Mouse (Mus musculus) liver, embryonic 12.5 days (tissue): ENCODE measurements around the gene Mrps7. TPM values are rescaled to one million over a fixed set of nuclear protein-coding genes. Genes with fewer than 3 reads are reported as not detected.

ENCODE experiments used
- ATAC-seq: fragments of 200-750 bp; cut with Nextera tagmentation; 2 replicates; pipeline ENCODE4 v1.8.0; 2017; ENCODE audit warnings: moderate number of reproducible peaks, mild to moderate bottlenecking, moderate library complexity
- H3K27ac ChIP-seq: fragments of 300-500 bp; sonication (generic); 2 replicates; pipeline ENCODE4 v1.5.1; 2016; ENCODE audit warnings: mild to moderate bottlenecking
- H3K27me3 ChIP-seq: fragments of 300-500 bp; sonication (generic); replicated peaks from 2 replicates; pipeline ENCODE4 v1.6.1; 2016; ENCODE audit warnings: mild to moderate bottlenecking, moderate library complexity
- H3K36me3 ChIP-seq: fragments of 300-500 bp; sonication (generic); 2 replicates; pipeline ENCODE4 v1.6.1; 2016; ENCODE audit warnings: mild to moderate bottlenecking, moderate library complexity
- H3K4me1 ChIP-seq: fragments of 300-500 bp; sonication (generic); 2 replicates; pipeline ENCODE4 v1.6.1; 2016
- H3K4me2 ChIP-seq: fragments of 300-500 bp; sonication (generic); 2 replicates; pipeline ENCODE4 v1.6.1; 2016; ENCODE audit warnings: mild to moderate bottlenecking, moderate library complexity
- H3K4me3 ChIP-seq: fragments of 300-500 bp; sonication (generic); 2 replicates; pipeline ENCODE4 v1.5.1; 2016; ENCODE audit warnings: mild to moderate bottlenecking, moderate library complexity
- H3K9ac ChIP-seq: fragments of 300-500 bp; sonication (generic); 2 replicates; pipeline ENCODE4 v1.6.1; 2016; ENCODE audit warnings: mild to moderate bottlenecking, moderate library complexity
- H3K9me3 ChIP-seq: fragments of 300-500 bp; sonication (generic); replicated peaks from 2 replicates; pipeline ENCODE4 v1.6.1; 2016; ENCODE audit warnings: mild to moderate bottlenecking, moderate library complexity
- WGBS: fragments of 180-500 bp; shearing (Covaris S2); methylation state at CpG from one replicate; pipeline ENCODE4 v1.1.7; 2016; ENCODE audit not compliant: insufficient replicate concordance; 5-methylcytosine and 5-hydroxymethylcytosine counted together
- polyA plus RNA-seq: library from polyadenylated mRNA; unstranded; fragments of >200 nt; fragmentation: Nextera tagmentation; extraction: Ambion mirVana; gene quantifications from 2 replicates; pipeline ENCODE4 v1.2.1, GENCODE M21; 2016

Gene Mrps7
- 83.1 and 87.3 TPM in 2 replicates for polyA plus RNA-seq

DNA sequence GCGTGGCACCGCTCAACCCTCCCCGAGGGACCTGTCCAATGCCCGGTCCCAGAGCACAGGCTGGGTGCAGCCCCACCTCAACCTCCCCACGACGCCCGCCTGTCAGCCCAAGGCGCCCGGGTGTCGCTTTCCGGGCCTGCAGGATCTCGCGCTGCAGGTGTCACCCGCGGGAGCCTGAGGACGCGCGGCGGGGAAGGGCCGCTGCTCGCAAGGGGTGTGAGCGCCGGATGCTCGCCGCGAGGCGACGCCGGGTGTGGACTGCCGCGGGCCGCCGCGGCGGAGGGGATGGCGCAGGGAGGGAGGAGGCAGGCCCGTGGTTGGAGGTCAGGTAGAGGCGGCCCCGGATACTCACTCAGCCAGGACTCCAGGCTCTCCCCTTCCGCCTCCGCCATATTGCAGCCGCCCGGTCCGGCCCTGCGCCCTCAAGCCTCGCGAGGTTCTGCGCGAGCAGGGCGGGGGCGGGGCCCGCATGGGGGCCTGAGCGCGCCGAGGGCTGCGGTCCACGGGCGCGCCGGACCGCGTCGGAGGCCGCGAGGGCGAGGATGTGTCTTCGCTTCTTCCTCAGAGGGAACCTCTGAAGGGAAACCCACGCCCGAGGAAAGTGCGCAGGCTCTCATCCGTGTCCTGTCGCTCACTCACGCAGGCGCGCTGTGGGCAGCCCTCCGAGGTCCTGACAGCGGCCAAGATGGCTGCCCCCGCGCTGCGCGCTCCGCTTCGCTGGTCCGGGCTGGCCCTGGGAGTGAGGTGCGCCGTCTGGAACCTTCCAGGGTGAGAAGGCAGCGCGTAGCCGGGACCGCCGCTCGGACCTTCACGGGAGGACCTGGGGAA is at the start of gene Mrps7, which contains the start of gene Gga3:
Gene Mrps7 (plus strand): TSS at position 450 of the 828 bp plus-strand sequence.
Gene Gga3 (minus strand): TSS at position 576 of the 828 bp plus-strand sequence.
- H3K4me3 ChIP-seq, result peak within 1 kb of the TSS; percentile 95
- H3K27me3 ChIP-seq, result no peaks in the 10 kb centered on the region
- peak within 1 kb of the TSS; percentile 91 for H3K4me2 ChIP-seq
- peak within 1 kb of the TSS; percentile 90 for H3K27ac ChIP-seq
- under 1% methylated on average over 90 of the region's 93 CpGs for WGBS
- peaks cover 61% of the 10 kb centered on the region for H3K4me1 ChIP-seq
- peak within 1 kb of the TSS; percentile 88 for H3K9ac ChIP-seq
- ATAC-seq, result peak; percentile 94
- no peaks in the 10 kb centered on the region for H3K9me3 ChIP-seq
- H3K36me3 ChIP-seq, result peaks cover 65% of the 10 kb centered on the region

- Histone ChIP-seq H3K27me3 (no peaks in the 10 kb centered on the region), H3K9ac (no peak overlapping the region), H3K4me1 (peaks cover 5% of the 10 kb centered on the region; the same call in 1 of the 2 replicates), H3K4me3 (no peak overlapping the region), H3K36me3 (no peaks in the 10 kb centered on the region), H3K9me3 (no peaks in the 10 kb centered on the region), H3K27ac (no peak overlapping the region), H3K4me2 (no peak overlapping the region)
- no peak for ATAC-seq
- WGBS, result 73% methylated on average over 17 of the region's 17 CpGs
These were observed 48.0 kb upstream of the Mrps7 start for GRCm38 (mm10) chr11:115555717-115556116.

- Histone ChIP-seq H3K27me3 (no peaks in the 10 kb centered on the region), H3K9ac (peak overlapping the region; percentile 86), H3K4me2 (peak overlapping the region; percentile 78), H3K27ac (peak overlapping the region; percentile 88), H3K36me3 (peaks cover 29% of the 10 kb centered on the region), H3K9me3 (no peaks in the 10 kb centered on the region), H3K4me3 (peak overlapping the region; percentile 96), H3K4me1 (peaks cover 43% of the 10 kb centered on the region)
- ATAC-seq, result peak; percentile 50; the same call in 1 of the 2 replicates
- 36% methylated on average over 4 of the region's 4 CpGs for WGBS
These were observed 40.3 kb upstream of the Mrps7 start for GRCm38 (mm10) chr11:115563406-115563805.

- Histone ChIP-seq H3K4me2 (peak within 1 kb of the TSS; percentile 78), H3K36me3 (peaks cover 37% of the 10 kb centered on the region), H3K27ac (peak within 1 kb of the TSS; percentile 88), H3K9me3 (no peaks in the 10 kb centered on the region), H3K4me3 (peak within 1 kb of the TSS; percentile 96), H3K27me3 (no peaks in the 10 kb centered on the region), H3K9ac (peak within 1 kb of the TSS; percentile 86), H3K4me1 (peaks cover 40% of the 10 kb centered on the region)
- under 1% methylated on average over 42 of the region's 42 CpGs for WGBS
- peak; percentile 92 for ATAC-seq
These were observed 39.5 kb upstream of the Mrps7 start, which contains the start of gene Nup85 for GRCm38 (mm10) chr11:115564064-115564809. Nup85 (plus strand) TSS chr11:115564434.

GRCm38 (mm10) chr11:115564961-115565360 is 38.8 kb upstream of the Mrps7 start:
- Histone ChIP-seq H3K9ac (peak overlapping the region; percentile 86), H3K27ac (peak overlapping the region; percentile 88), H3K4me2 (peak overlapping the region; percentile 78), H3K4me1 (peaks cover 40% of the 10 kb centered on the region), H3K4me3 (peak overlapping the region; percentile 96), H3K27me3 (no peaks in the 10 kb centered on the region), H3K36me3 (peaks cover 44% of the 10 kb centered on the region), H3K9me3 (no peaks in the 10 kb centered on the region)
- ATAC-seq, result no peak
- WGBS, result 8% methylated on average over 7 of the region's 7 CpGs

DNA sequence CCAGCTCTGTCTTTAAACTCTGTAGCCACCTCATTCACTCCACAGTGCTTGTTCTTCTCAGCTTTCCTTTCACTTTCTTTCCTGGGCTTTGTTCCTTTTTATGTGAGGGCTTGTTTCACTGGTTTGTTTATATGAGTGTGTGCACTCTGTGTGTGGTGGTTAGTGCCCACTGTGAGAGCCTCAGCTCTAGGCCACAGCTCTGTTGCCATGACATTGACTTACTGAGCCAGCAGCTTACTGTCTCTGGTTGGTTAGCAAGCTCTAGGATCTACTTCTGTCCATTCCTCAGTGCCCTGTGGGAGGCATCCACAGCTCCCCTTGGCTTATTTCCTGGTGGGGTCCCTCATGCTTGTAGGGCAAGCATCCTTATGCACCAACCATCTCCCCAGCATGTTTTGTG is 24.6 kb upstream of the Mrps7 start:
- Histone ChIP-seq H3K4me3 (no peak overlapping the region), H3K9ac (no peak overlapping the region), H3K4me2 (no peak overlapping the region), H3K9me3 (no peaks in the 10 kb centered on the region), H3K36me3 (peaks cover 82% of the 10 kb centered on the region), H3K27me3 (no peaks in the 10 kb centered on the region), H3K27ac (no peak overlapping the region), H3K4me1 (no peaks in the 10 kb centered on the region)
- no peak for ATAC-seq

DNA sequence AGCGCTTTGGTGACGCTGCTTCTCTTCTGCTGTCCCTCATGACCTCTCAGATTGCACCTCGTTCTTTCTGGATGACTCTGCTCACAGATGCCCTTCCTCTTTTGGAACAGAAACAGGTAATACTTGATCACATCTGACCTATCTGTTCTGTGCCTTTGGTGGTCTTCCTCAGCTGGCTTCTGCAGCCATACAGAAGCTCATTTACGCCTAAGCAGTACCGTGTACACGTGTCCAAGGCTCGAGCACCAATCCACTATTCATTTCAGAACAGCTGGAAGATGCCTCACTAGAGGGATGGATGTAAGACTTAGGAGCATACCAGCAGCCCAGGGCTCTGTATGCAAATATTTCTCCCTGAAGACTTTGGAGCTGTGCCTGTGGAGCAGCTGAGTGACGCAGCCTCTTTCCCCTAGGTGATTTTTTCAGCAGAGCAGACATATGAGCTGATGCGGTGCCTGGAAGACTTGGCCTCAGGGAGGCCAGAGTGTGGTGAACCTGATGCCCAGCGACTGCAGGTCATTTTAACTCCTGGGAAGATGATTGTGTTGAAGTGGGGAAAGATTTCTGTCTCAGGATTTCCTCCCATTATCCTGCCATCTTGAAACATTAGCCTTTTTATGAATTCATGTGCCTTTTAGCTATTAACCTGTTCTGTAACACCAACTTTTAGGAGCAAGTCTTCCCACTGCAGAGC is 20.7 kb upstream of the Mrps7 start:
- H3K4me2 ChIP-seq, result no peak overlapping the region
- H3K36me3 ChIP-seq, result peaks cover 99% of the 10 kb centered on the region
- no peaks in the 10 kb centered on the region for H3K27me3 ChIP-seq
- H3K4me1 ChIP-seq, result no peaks in the 10 kb centered on the region
- no peak overlapping the region for H3K4me3 ChIP-seq
- no peak overlapping the region for H3K27ac ChIP-seq
- ATAC-seq, result no peak
- WGBS, result 81% methylated on average over 10 of the region's 10 CpGs
- no peaks in the 10 kb centered on the region for H3K9me3 ChIP-seq
- no peak overlapping the region for H3K9ac ChIP-seq

DNA sequence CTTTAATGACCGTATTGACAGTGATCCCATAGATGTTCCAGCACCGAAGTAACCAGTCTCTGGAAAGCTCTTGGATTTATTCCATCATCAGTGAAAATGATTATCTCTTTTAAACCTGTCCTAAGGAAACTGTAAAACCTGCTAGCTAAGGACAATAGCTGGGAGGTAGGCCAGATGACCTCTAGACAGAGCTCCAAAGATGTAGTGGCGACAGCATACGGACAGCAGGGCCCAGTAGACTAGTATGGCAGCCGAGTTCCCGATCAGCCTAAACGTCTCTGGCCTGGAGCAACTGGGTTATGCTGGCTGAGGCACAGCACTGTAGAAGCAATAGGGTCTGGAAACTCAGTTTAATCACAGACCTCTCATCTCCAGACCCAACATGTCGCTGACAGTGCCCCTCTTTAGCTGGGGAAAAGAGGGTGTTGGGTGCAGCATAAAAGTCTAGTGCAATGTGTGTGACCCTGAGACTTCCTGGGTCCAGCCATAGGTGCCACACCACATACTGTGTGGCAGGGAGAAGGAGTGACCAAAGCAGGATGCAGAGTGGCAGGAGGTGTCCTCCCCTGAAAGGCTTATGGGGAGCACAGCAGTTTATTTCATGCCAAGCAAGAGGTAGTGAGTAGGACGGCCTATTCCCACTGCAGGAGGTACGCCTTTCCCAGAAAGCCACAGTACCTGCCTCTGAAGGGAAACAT is 19.2 kb upstream of the Mrps7 start:
- H3K4me2 ChIP-seq, result no peak overlapping the region
- no peak overlapping the region for H3K27ac ChIP-seq
- H3K4me3 ChIP-seq, result no peak overlapping the region
- no peak overlapping the region for H3K9ac ChIP-seq
- 82% methylated on average over 10 of the region's 10 CpGs for WGBS
- no peaks in the 10 kb centered on the region for H3K27me3 ChIP-seq
- ATAC-seq, result peak; percentile 22; the same call in 1 of the 2 replicates
- H3K9me3 ChIP-seq, result no peaks in the 10 kb centered on the region
- no peaks in the 10 kb centered on the region for H3K4me1 ChIP-seq
- H3K36me3 ChIP-seq, result peaks cover 97% of the 10 kb centered on the region

DNA sequence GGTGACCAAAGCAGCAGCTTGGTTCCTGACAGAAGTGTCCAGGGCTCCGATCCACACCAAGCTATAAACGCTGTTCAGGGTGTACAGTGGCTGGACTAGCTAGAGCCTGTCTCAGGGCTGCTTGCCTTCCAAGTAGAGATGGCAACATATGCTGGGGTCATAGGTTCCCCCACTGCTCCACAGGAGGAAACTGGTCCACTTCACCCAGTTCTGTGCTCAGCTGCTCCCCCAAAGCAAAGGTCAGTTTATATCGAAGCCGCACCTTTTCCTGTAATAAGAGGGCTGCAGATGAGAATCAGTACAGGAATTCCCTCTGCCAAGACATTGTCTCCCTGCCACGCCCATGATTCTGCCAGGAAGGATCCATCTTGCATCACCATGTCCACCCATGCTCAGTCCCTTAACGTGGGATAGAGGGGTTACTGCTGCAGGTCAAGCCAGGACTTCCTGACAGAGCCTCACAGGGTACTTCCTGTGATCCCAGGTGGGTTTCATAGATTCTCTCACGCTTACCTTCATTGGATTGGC is 18.1 kb upstream of the Mrps7 start:
- no peaks in the 10 kb centered on the region for H3K27me3 ChIP-seq
- H3K4me3 ChIP-seq, result no peak overlapping the region
- H3K4me2 ChIP-seq, result no peak overlapping the region
- H3K9me3 ChIP-seq, result no peaks in the 10 kb centered on the region
- H3K9ac ChIP-seq, result no peak overlapping the region
- no peak for ATAC-seq
- H3K4me1 ChIP-seq, result no peaks in the 10 kb centered on the region
- H3K36me3 ChIP-seq, result peaks cover 98% of the 10 kb centered on the region
- H3K27ac ChIP-seq, result no peak overlapping the region
- 86% methylated on average over 7 of the region's 7 CpGs for WGBS

GRCm38 (mm10) chr11:115586403-115586802 is 17.3 kb upstream of the Mrps7 start:
- Histone ChIP-seq H3K27me3 (no peaks in the 10 kb centered on the region), H3K36me3 (peaks cover 98% of the 10 kb centered on the region), H3K4me2 (no peak overlapping the region), H3K4me1 (no peaks in the 10 kb centered on the region), H3K4me3 (no peak overlapping the region), H3K9me3 (no peaks in the 10 kb centered on the region), H3K9ac (no peak overlapping the region), H3K27ac (no peak overlapping the region)
- ATAC-seq, result no peak
- 87% methylated on average over 9 of the region's 9 CpGs for WGBS

DNA sequence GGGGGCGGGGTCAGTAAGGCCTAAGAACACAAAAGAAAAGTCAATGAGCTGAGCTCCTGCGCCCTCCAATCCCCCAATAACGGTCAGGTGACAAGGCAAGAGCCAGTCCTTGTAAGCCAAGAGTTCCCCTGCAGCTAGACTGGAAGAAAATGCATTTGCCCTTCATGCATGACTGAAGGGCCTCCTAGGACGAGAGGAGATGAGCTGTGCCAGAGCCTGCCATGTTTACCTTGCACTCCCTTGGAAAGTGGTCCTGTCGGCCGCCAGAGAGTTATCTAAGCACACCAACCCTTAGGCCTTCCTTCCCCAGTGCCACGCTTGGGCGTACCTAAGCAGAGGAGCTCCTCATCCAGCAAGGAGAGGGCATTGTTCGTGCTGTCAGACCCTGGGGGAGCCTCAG is 15.7 kb upstream of the Mrps7 start:
- Histone ChIP-seq H3K9me3 (no peaks in the 10 kb centered on the region), H3K4me2 (no peak overlapping the region), H3K9ac (no peak overlapping the region), H3K36me3 (peaks cover 98% of the 10 kb centered on the region), H3K4me3 (no peak overlapping the region), H3K4me1 (no peaks in the 10 kb centered on the region), H3K27ac (no peak overlapping the region), H3K27me3 (no peaks in the 10 kb centered on the region)
- ATAC-seq, result no peak
- WGBS, result 80% methylated on average over 9 of the region's 9 CpGs
